Mouse (Mus musculus) hindbrain, embryonic 11.5 days (tissue): ENCODE measurements around the gene 3110082I17Rik. TPM values are rescaled to one million over a fixed set of nuclear protein-coding genes. Genes with fewer than 3 reads are reported as not detected.
A peak's percentile ranks its signal among the peaks of the same experiment; 100 is the strongest.

Experiments
- ATAC-seq: fragments of 200-750 bp; cut with Nextera tagmentation; 2 replicates; pipeline ENCODE4 v1.8.0; 2017; ENCODE audit warnings: mild to moderate bottlenecking, moderate TSS enrichment, moderate library complexity; ENCODE audit not compliant: low FRiP score
- DNase-seq: peaks from one replicate; pipeline ENCODE4 v3.0.0-alpha.2; 2015; ENCODE audit warnings: low spot score
- H3K27ac ChIP-seq: fragments of 300-500 bp; sonication (generic); 2 replicates; pipeline ENCODE4 v1.5.1; 2014; ENCODE audit warnings: mild to moderate bottlenecking, low read depth, low read length
- H3K27me3 ChIP-seq: fragments of 300-500 bp; sonication (generic); 2 replicates; pipeline ENCODE4 v1.6.1; 2014; ENCODE audit warnings: mild to moderate bottlenecking, low read length, moderate library complexity, mixed read lengths; ENCODE audit not compliant: control insufficient read depth, insufficient read depth
- H3K36me3 ChIP-seq: fragments of 300-500 bp; sonication (generic); 2 replicates; pipeline ENCODE4 v1.6.1; 2014; ENCODE audit warnings: mild to moderate bottlenecking, low read length, moderate library complexity, mixed read lengths; ENCODE audit not compliant: control insufficient read depth, insufficient read depth
- H3K4me1 ChIP-seq: fragments of 300-500 bp; sonication (generic); replicated peaks from 2 replicates; pipeline ENCODE4 v1.6.1; 2014; ENCODE audit warnings: low read length, mixed read lengths; ENCODE audit not compliant: control insufficient read depth, insufficient read depth
- H3K4me2 ChIP-seq: fragments of 300-500 bp; sonication (generic); replicated peaks from 2 replicates; pipeline ENCODE4 v1.6.1; 2014; ENCODE audit warnings: mild to moderate bottlenecking, low read depth, low read length
- H3K4me3 ChIP-seq: fragments of 300-500 bp; sonication (generic); 2 replicates; pipeline ENCODE4 v1.5.1; 2014; ENCODE audit warnings: low read depth, low read length
- H3K9ac ChIP-seq: fragments of 300-500 bp; sonication (generic); 2 replicates; pipeline ENCODE4 v1.6.1; 2014; ENCODE audit warnings: low read depth, low read length
- H3K9me3 ChIP-seq: fragments of 300-500 bp; sonication (generic); 2 replicates; pipeline ENCODE4 v1.6.1; 2016; ENCODE audit warnings: low read length; ENCODE audit not compliant: control insufficient read depth
- WGBS: fragments of 180-500 bp; shearing (Covaris S2); extraction: QIAGEN DNeasy Blood & Tissue Kit; methylation state at CpG from one replicate; pipeline ENCODE4 v1.1.7; 2014; 5-methylcytosine and 5-hydroxymethylcytosine counted together
- polyA plus RNA-seq: library from polyadenylated mRNA; unstranded; fragments of >200 nt; fragmentation: Nextera tagmentation; extraction: Ambion mirVana; gene quantifications from 2 replicates; pipeline ENCODE4 v1.2.1, GENCODE M21; 2014

3110082I17Rik gene
- polyA plus RNA-seq, 1 experiment from 2014 or later, result 29.2 TPM

GRCm38 (mm10) chr5:139379771-139380384 is 80.4 kb downstream of the 3110082I17Rik start:
- Histone ChIP-seq H3K27ac (peak overlapping the region; percentile 5), H3K4me1 (no peaks in the 10 kb centered on the region; the same call in 1 of the 2 replicates), H3K4me2 (peak overlapping the region; percentile 93), H3K9ac (no peak overlapping the region), H3K36me3 (no peaks in the 10 kb centered on the region), H3K4me3 (peak overlapping the region; percentile 65; the same call in 1 of the 2 replicates), H3K9me3 (no peaks in the 10 kb centered on the region), H3K27me3 (no peaks in the 10 kb centered on the region)
- 27% methylated on average over 8 of the region's 8 CpGs for WGBS
- ATAC-seq, result no peak; the same call in 1 of the 2 replicates
- no peak for DNase-seq

GRCm38 (mm10) chr5:139378986-139379629 is 81.2 kb downstream of the 3110082I17Rik start:
- Histone ChIP-seq H3K4me1 (no peaks in the 10 kb centered on the region; the same call in 1 of the 2 replicates), H3K4me2 (no peak overlapping the region), H3K4me3 (no peak overlapping the region), H3K9ac (no peak overlapping the region), H3K27ac (no peak overlapping the region; the same call in 1 of the 2 replicates), H3K27me3 (no peaks in the 10 kb centered on the region), H3K9me3 (no peaks in the 10 kb centered on the region), H3K36me3 (no peaks in the 10 kb centered on the region)
- WGBS, result 52% methylated on average over 21 of the region's 21 CpGs
- DNase-seq, result peak; percentile 26
- ATAC-seq, result no peak

DNA sequence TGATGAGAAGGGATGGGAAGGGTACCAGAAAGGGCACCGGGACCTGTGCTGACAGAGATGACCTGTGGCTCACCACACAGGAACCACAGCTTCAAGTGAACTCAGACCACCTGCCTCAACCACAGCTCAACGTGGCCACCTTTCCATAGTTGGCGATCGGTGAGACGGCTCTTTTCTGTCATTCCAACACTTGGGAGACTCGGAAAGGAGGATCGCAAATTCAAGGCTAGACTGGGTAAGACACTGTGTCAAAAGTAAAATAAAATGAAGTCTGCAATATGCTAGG is 82.1 kb downstream of the 3110082I17Rik start:
- Histone ChIP-seq H3K4me3 (no peak overlapping the region), H3K9me3 (no peaks in the 10 kb centered on the region), H3K4me1 (no peaks in the 10 kb centered on the region; the same call in 1 of the 2 replicates), H3K27ac (no peak overlapping the region), H3K9ac (no peak overlapping the region), H3K27me3 (no peaks in the 10 kb centered on the region), H3K36me3 (no peaks in the 10 kb centered on the region), H3K4me2 (no peak overlapping the region)
- 94% methylated on average over 7 of the region's 7 CpGs for WGBS
- ATAC-seq (no peak), DNase-seq (no peak)

DNA sequence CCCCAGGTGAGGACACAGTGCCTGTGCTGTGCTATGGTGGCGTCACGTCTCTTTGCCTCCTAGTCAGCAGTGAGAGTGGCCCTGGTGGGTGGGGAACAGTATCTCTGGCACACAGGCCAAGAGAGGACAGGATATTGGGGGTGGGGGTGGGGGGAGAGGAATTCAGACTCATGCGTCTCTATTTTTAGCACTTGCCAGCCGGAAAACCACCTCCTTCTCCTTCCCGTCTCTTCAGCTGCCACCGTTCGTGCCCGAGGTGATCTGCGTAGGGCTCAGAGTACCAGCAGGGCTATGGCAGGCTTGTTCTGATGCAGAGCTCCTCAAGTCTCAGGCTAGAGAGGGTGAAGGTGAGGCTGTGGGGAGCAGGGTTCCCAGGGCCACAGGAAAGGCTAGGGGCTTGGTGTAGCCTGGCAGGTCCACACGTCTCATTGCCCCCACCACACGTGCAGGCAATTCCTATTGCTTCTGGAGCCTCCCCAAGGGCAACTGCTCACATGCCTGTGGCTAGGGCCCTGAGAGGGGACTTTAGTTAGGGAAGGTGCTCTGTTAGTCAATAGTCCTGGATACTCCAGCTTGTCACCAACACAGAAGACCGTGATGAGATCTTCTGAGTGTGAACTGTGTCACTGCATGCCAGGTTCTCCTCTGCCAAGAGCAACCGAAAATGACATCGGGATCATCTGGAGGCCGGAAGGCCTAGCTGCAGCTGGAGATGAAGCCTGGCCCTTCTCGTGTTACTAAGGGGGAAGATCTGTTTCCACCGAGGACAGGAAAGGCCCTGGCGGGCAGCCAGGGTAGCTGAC is 82.7 kb downstream of the 3110082I17Rik start, which contains the start of gene Gpr146:
Gene Gpr146, plus strand, starts transcription at position 230 of the 803 bp plus-strand sequence.
- Histone ChIP-seq H3K27me3 (no peaks in the 10 kb centered on the region), H3K9me3 (no peaks in the 10 kb centered on the region), H3K4me2 (no peak within 1 kb of the TSS), H3K4me3 (no peak within 1 kb of the TSS), H3K9ac (no peak within 1 kb of the TSS), H3K4me1 (no peaks in the 10 kb centered on the region; the same call in 1 of the 2 replicates), H3K27ac (no peak within 1 kb of the TSS; the same call in 1 of the 2 replicates), H3K36me3 (no peaks in the 10 kb centered on the region)
- 80% methylated on average over 18 of the region's 18 CpGs for WGBS
- ATAC-seq (no peak), DNase-seq (no peak)

DNA sequence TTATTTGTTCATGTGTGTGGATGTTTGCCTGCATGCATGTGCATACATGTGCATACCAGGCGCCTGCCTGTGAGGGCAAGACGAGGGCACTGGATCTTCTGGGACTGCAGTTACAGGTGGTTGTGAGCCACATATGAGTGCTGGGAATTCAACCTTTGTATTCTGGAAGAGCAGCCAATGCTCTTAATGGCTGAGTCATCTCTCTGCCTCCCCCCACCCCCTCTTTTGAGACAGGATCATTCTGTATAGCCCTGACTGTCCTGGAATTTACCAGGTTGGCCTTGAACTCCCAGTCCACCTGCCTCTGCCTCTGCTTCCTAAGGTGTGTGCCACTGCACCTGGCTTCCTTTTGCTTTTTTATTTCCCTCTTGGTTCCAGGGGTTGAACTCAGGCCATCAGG is 85.5 kb downstream of the 3110082I17Rik start:
- no peak for ATAC-seq
- WGBS, result 81% methylated on average over 2 of the region's 2 CpGs
- H3K4me3 ChIP-seq, result no peak overlapping the region

GRCm38 (mm10) chr5:139373889-139374444 is 86.4 kb downstream of the 3110082I17Rik start:
- Histone ChIP-seq H3K27me3 (no peaks in the 10 kb centered on the region), H3K9me3 (no peaks in the 10 kb centered on the region), H3K4me1 (peaks cover 4% of the 10 kb centered on the region; the same call in 1 of the 2 replicates), H3K9ac (no peak overlapping the region), H3K36me3 (no peaks in the 10 kb centered on the region), H3K4me2 (no peak overlapping the region), H3K4me3 (no peak overlapping the region), H3K27ac (no peak overlapping the region)
- no peak for DNase-seq
- no peak for ATAC-seq
- WGBS, result 84% methylated on average over 6 of the region's 6 CpGs

More for the DNA sequence above, 85.5 kb downstream of the 3110082I17Rik start:
- no peaks in the 10 kb centered on the region for H3K27me3 ChIP-seq
- no peaks in the 10 kb centered on the region for H3K36me3 ChIP-seq
- no peak for DNase-seq
- peaks cover 4% of the 10 kb centered on the region; the same call in 1 of the 2 replicates for H3K4me1 ChIP-seq
- H3K9me3 ChIP-seq, result no peaks in the 10 kb centered on the region
- no peak overlapping the region for H3K27ac ChIP-seq
- H3K4me2 ChIP-seq, result no peak overlapping the region
- H3K9ac ChIP-seq, result no peak overlapping the region

DNA sequence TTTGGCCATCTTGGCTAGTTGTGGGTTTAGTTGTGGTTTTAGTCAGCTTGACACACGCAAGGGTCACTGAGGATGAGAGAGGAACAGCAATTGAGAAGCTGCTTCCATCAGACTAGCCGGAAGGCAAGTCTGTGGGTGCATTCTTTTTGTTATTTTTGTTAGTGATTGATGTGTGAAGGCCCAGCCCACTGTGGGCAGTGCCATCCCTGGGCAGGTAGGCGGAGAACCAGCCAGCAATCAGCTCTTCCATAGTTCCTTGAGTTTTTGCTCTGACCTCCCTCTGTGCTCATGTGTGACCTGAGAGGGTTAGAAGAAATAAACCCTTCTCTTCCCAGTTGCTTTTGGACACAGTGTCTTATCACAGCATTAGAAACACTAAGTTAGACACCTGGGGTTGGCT is 87.2 kb downstream of the 3110082I17Rik start:
- Histone ChIP-seq H3K4me1 (peaks cover 4% of the 10 kb centered on the region; the same call in 1 of the 2 replicates), H3K4me3 (no peak overlapping the region), H3K27me3 (no peaks in the 10 kb centered on the region), H3K4me2 (no peak overlapping the region), H3K36me3 (no peaks in the 10 kb centered on the region), H3K27ac (no peak overlapping the region), H3K9me3 (no peaks in the 10 kb centered on the region), H3K9ac (no peak overlapping the region)
- WGBS, result 77% methylated on average over 3 of the region's 3 CpGs
- DNase-seq, result no peak
- ATAC-seq, result no peak

- Histone ChIP-seq H3K4me1 (peaks cover 4% of the 10 kb centered on the region; the same call in 1 of the 2 replicates), H3K4me2 (peak overlapping the region; percentile 88), H3K27ac (peak overlapping the region; percentile 53; the same call in 1 of the 2 replicates), H3K27me3 (no peaks in the 10 kb centered on the region), H3K36me3 (no peaks in the 10 kb centered on the region), H3K9me3 (no peaks in the 10 kb centered on the region), H3K4me3 (peak overlapping the region; percentile 51), H3K9ac (peak overlapping the region; percentile 87)
- peak; percentile 95 for DNase-seq
- under 1% methylated on average over 38 of the region's 39 CpGs for WGBS
- peak; percentile 92 for ATAC-seq
These were observed 88.5 kb downstream of the 3110082I17Rik start for GRCm38 (mm10) chr5:139371631-139372401.
